Mouse (Mus musculus) C2C12 (cell line): ENCODE measurements around the gene Pcbp4. TPM values are rescaled to one million over a fixed set of nuclear protein-coding genes. Genes with fewer than 3 reads are reported as not detected.
"Not testable (repeated sequence)": the region's sequence is repeated elsewhere in the genome, so short reads cannot be mapped to it uniquely, and the experiment has no call there.

Experiments used
- H3K27me3 ChIP-seq: one replicate; pipeline ENCODE4 v1.6.1; 2011; ENCODE audit not compliant: control insufficient read depth, insufficient read depth, insufficient read length
- H3K36me3 ChIP-seq: one replicate; pipeline ENCODE4 v1.6.1; 2011; ENCODE audit not compliant: control insufficient read depth, insufficient read depth
- H3K4me3 ChIP-seq: one replicate; pipeline ENCODE4 v1.5.1; 2011; ENCODE audit warnings: mild to moderate bottlenecking, control low read depth; ENCODE audit not compliant: poor library complexity, insufficient read depth, severe bottlenecking
- H3K79me2 ChIP-seq: one replicate; pipeline ENCODE4 v1.6.1; 2011; ENCODE audit not compliant: control insufficient read depth, insufficient read depth
- H3K79me3 ChIP-seq: one replicate; pipeline ENCODE4 v1.6.1; 2011; ENCODE audit warnings: low read depth, control low read depth
- H3ac ChIP-seq: one replicate; pipeline ENCODE3; 2011; ENCODE audit warnings: low read depth; ENCODE audit not compliant: control insufficient read depth, insufficient read length
- CEBPB ChIP-seq: IDR thresholded peaks from one replicate; pipeline ENCODE4 v1.6.1; 2011; ENCODE audit warnings: low read depth, mild to moderate bottlenecking, control low read depth, moderate library complexity
- CTCF ChIP-seq: IDR thresholded peaks from one replicate; pipeline ENCODE4 v1.5.1; 2011; ENCODE audit not compliant: control insufficient read depth, insufficient read depth, insufficient read length
- FOSL1 ChIP-seq: IDR thresholded peaks from one replicate; pipeline ENCODE4 v1.8.0; 2011; ENCODE audit warnings: mild to moderate bottlenecking, low read length; ENCODE audit not compliant: poor library complexity, insufficient read depth, severe bottlenecking
- MAX ChIP-seq: IDR thresholded peaks from one replicate; pipeline ENCODE4 v1.6.1; 2011; ENCODE audit warnings: mild to moderate bottlenecking, control low read depth
- MYOD1 ChIP-seq: IDR thresholded peaks from one replicate; pipeline ENCODE4 v1.6.1; 2011; ENCODE audit warnings: low read depth; ENCODE audit not compliant: control insufficient read depth, insufficient read length
- MYOG ChIP-seq: IDR thresholded peaks from one replicate; pipeline ENCODE4 v1.6.1; 2011; ENCODE audit not compliant: control insufficient read depth, insufficient read length; ENCODE audit errors: extremely low read depth
- USF1 ChIP-seq: IDR thresholded peaks from one replicate; pipeline ENCODE4 v1.6.1; 2011; ENCODE audit warnings: low read depth, mild to moderate bottlenecking, control low read depth, moderate library complexity
- polyA plus RNA-seq: library from polyadenylated mRNA; unstranded; fragments of >200 nt; fragmentation: generic; extraction: Trizol; gene quantifications from one replicate; pipeline ENCODE4 v1.2.1, GENCODE M21; 2012; ENCODE audit warnings: missing spikeins

Gene Pcbp4
- polyA plus RNA-seq, 1 experiment = 294 TPM

DNA sequence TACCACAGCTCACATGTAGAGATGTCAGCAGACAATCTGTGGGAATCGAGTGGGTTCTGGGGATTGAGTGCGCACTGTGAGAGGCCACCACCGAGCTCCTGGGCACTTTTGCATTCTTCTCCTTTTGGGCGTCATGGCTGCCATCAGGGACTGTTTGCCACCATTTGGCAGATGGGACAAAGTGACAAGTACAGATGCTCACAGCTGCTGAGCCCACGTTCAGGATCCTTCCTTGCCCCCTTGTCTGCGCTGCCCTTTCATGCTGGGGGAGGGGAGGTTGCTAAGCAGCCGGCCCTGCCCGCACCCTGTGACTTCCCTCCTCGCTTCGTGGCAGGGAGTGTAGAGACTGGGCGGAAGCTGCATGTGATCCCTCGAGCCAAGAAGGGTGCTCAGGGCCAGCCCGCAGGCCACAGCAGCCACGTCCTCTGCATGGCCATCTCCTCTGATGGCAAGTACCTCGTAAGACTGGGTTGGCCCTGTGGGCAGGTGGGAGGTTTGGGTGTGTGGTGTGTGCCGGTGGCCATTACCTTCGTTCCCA, 29.6 kb downstream of the Pcbp4 start:
- peaks cover 28% of the 10 kb centered on the region for H3K79me2 ChIP-seq
- no peak for TF ChIP-seq MAX
- TF ChIP-seq MYOG = no peak
- TF ChIP-seq CEBPB = no peak
- TF ChIP-seq FOSL1 = no peak
- no peak for TF ChIP-seq USF1
- TF ChIP-seq CTCF = no peak
- TF ChIP-seq MYOD1 = no peak
- H3ac ChIP-seq = no peak overlapping the region
- peaks cover 11% of the 10 kb centered on the region for H3K79me3 ChIP-seq
- H3K36me3 ChIP-seq = peaks cover 11% of the 10 kb centered on the region
- H3K27me3 ChIP-seq = no peaks in the 10 kb centered on the region
- H3K4me3 ChIP-seq = no peak overlapping the region

DNA sequence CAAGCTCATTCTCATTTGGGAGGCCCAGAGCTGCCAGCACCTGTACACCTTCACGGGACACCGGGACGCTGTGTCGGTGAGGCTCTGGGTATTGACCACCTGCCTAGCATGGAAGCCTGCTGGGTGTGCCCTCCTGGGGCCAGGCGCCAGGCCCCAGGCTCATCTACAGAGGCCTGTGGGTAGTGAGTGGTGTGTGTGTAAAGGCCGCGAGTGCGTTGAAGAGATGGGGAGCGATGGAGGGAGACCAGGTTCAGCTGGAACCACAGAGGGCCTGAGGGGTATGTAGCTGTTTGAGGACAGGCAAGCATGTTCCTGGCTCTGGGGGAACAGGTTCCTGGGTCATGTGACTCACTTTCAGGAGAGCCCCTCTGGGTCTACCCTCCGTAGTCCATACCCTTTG, 30.0 kb downstream of the Pcbp4 start:
- Histone ChIP-seq H3K4me3 (no peak overlapping the region), H3K27me3 (no peaks in the 10 kb centered on the region), H3ac (no peak overlapping the region), H3K79me3 (peaks cover 10% of the 10 kb centered on the region), H3K36me3 (peaks cover 11% of the 10 kb centered on the region), H3K79me2 (peaks cover 23% of the 10 kb centered on the region)
- TF ChIP-seq CTCF (no peak), MYOD1 (no peak), FOSL1 (no peak), CEBPB (no peak), MAX (no peak), USF1 (no peak), MYOG (no peak)

DNA sequence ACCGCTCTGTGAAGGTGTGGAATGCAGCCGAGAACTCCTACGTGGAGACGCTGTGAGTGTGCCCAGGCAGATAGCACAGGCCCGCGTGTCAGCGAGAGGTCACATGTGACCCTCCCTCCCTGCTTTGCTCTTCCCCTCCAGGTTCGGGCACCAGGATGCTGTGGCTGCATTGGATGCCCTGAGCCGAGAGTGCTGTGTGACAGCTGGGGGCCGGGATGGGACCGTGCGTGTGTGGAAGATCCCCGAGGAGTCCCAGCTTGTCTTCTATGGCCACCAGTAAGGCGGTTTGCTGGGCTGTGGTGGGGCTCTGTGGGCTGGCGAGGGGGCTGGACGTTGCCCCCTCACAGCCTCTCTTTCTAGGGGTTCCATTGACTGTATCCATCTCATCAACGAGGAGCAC, 30.5 kb downstream of the Pcbp4 start:
- no peak overlapping the region for H3K4me3 ChIP-seq
- peaks cover 11% of the 10 kb centered on the region for H3K36me3 ChIP-seq
- H3K79me2 ChIP-seq = peaks cover 18% of the 10 kb centered on the region
- H3K79me3 ChIP-seq = peaks cover 7% of the 10 kb centered on the region
- no peaks in the 10 kb centered on the region for H3K27me3 ChIP-seq
- no peak for TF ChIP-seq USF1
- TF ChIP-seq FOSL1 = no peak
- no peak for TF ChIP-seq MYOG
- no peak for TF ChIP-seq CTCF
- TF ChIP-seq MAX = no peak
- no peak for TF ChIP-seq MYOD1
- TF ChIP-seq CEBPB = no peak
- H3ac ChIP-seq = no peak overlapping the region

DNA sequence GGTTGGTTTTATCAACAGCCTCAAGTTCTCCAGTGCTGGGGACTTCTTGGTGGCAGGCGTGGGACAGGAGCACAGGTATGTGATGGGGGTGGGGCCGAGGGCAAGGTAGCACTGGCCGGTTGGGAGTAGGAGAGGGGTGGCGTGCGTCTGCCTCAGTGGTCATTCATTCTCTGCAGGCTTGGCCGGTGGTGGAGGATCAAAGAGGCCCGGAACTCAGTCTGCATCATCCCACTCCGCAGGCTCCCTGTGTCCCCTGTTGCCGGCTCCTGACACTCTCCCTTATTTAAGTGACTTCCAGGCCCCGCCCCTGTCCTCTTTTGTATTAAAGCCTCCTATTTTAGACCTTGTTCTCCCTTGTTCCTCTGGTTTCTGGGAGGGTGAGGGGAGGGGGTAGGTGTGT, 32.0 kb downstream of the Pcbp4 start:
- Histone ChIP-seq H3K79me3 (no peaks in the 10 kb centered on the region), H3ac (no peak overlapping the region), H3K27me3 (no peaks in the 10 kb centered on the region), H3K4me3 (no peak overlapping the region), H3K36me3 (peaks cover 18% of the 10 kb centered on the region), H3K79me2 (peaks cover 4% of the 10 kb centered on the region)
- no peak for TF ChIP-seq FOSL1
- TF ChIP-seq USF1 = no peak
- TF ChIP-seq MYOG = no peak
- TF ChIP-seq MYOD1 = no peak
- no peak for TF ChIP-seq MAX
- no peak for TF ChIP-seq CEBPB
- no peak for TF ChIP-seq CTCF

DNA sequence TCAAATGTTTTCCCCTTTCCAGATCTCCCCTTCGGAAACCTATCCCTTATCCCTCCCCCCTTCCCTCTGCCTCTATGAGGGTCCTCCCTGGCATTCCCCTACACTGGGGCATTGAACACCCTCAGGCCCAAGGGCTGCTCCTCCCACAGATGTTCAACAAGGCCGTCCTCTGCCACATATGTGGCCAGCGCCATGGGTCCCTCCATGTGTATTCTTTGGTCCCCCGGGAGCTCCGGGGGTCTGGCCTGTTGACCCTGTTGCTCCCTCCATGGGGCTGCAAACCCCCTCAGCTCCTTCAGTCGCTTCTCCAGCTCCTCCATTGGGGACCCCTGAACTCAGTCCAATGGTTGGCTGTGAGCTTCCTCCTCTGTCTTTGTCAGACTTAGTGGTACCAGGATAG, 34.5 kb downstream of the Pcbp4 start:
- not testable (repeated sequence) for H3K4me3 ChIP-seq, H3K79me3 ChIP-seq
- H3K36me3 ChIP-seq = peaks cover 18% of the 10 kb centered on the region

DNA sequence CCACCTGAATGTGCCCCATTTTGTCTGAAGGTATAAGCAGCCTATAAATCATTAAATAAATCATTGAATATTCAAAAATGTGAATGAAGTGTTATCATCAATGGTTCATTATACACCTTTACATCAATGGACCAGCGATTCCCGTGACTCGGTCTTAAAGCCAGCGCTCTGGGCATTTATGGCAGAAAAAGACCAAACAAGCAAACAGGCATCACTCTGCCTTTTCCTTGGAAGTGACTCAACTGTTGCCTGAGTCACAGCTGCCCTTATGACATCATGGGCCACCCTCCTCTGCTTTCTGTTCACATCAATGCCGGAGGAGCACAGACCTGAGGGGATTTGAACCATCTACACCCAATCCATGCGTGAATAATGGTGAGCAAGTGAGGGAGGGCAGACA, 46.6 kb downstream of the Pcbp4 start, which contains the start of gene Iqcf1:
Gene Iqcf1, plus strand, starts transcription at position 301 of the 400 bp plus-strand sequence.
- no peaks in the 10 kb centered on the region for H3K27me3 ChIP-seq
- H3K4me3 ChIP-seq = no peak within 1 kb of the TSS
- no peak for TF ChIP-seq CTCF
- TF ChIP-seq FOSL1 = no peak
- TF ChIP-seq MYOD1 = no peak
- no peak for TF ChIP-seq CEBPB
- no peak for TF ChIP-seq USF1
- H3K79me3 ChIP-seq = no peaks in the 10 kb centered on the region
- H3ac ChIP-seq = no peak within 1 kb of the TSS
- no peaks in the 10 kb centered on the region for H3K36me3 ChIP-seq
- H3K79me2 ChIP-seq = no peaks in the 10 kb centered on the region

More for the DNA sequence above, 34.5 kb downstream of the Pcbp4 start:
- not testable (repeated sequence) for H3K79me2 ChIP-seq, H3K27me3 ChIP-seq, H3ac ChIP-seq
